Mouse (Mus musculus): ENCODE data around the gene Ctla4.

The Ctla4 gene

DNA sequence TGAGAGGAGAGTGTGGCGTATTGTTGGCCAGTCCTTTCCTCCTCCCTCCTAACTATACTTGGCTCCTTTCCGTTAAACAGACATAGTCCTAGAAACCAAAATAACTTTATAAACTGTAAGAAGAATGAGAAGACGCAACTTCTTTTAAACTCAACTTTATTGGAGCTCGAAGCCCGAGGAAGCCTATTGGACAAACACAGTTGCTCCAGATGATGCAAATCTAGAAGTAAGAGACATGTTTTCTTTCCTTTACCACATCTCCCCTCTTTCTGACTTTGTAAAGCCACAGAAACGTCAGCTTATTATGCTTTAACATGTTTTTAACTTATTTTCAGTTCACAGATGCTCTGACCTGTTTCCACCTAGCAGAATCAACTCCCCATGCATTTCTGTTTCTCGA, at the start of gene Ctla4:
TSS of gene Ctla4 (plus strand) at position 20 of the 400 bp plus-strand sequence.
- DNase-seq: no peak

DNA sequence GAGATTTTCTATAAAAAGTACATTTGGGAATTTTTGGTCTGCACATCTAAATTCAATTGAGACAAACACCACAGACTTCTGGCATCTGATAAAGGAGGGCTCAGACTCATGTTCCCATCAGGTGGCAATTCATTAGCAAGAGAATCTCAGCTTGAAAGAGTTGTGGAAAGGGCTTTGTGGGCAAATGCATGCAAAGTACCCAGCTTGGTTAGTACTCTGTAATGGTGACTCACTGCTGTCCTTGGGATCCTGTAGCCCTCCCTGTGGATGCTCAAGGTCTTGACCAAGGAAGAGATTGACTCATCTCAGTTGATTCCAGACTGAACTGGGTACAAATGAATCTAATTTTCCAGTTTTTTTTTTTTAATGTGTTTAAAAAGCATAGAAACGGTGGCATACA, 47.6 kb upstream of the Ctla4 start:
- no peak for DNase-seq

DNA sequence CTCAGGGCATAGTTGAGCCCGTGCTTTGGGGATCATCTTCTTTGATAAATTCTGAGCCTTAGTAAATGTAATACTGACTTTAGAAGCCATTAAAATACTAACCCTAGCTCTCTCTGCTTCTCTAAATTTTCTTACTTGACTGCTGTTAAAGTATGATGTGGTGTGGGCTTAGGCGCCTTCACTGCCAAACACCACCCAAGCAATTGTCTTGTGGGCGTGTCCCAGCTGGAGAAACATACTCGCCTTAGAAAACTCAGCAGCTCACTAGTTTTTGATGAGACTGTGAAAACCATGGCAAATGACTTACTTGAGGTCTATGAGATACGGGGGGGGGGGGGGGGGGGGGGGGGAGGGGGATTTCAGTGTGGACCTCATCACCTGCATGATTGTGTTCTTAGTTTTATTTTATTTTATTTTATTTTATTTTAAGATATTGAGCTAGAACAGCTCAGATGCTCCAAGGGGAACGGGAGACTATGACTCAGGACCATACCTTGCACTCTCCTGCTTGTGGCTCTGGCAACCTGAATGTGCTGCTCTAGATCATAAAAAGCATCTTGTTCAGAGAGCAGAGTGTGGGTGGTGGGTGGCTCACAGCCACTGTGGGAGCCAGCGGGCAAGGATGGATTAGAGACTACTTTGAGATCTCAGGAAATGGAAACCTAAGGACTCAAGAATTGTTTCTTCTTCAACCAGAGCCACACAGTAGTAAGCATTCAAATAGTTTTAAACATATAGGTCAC, 41.3 kb upstream of the Ctla4 start:
- DNase-seq: no peak

DNA sequence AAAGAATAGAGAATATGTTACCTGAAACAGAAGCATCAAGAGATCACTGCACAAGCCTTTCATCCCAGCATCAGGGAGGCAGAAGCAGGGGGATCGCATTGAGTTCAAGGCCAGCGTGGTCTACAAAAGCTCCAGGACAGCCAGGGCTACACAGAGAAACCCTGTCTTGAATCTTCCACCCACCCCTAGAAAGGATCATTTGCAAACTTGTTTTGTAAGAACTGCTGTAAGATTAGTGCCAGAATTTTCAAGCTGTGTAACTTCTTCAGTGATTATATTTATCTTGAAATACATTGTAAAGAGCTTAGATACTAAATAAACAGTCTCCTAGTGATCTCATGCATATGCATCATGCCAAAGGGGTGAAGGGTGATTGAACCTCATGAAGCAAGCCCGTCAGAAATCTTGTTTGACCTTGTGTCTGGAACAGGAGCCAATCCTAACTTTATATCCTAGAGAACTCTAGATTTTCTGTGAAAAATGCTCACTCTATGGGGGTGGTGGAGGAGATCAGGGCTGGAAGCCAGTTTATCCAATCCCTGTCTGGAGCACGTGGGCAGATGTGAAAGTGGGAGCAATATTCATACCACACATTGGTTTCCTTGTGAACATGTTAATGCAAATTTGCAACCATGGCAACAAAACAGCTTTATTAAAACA, 40.1 kb upstream of the Ctla4 start:
- no peak for DNase-seq

DNA sequence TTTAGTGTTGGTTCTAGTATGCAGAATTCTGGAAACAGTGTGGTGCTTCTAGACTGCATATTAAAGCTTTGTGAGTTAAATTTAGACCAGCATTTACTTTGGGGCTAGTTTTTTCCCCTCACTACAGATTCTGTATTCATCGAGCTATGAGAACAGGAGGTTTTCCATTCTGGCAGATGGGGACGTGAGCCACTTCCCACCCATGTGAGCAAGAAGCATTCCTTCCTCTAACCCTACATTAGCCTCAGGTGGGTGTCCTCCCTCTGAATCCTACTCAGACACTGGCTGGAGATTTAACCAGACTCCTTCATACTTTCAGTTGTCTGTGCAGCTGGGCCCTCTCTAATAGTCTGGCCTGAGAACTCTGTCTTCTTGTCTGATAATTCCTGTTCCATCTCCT, 37.7 kb upstream of the Ctla4 start:
- no peak for DNase-seq

GRCm38 (mm10) chr1:60849816-60850215, 37.0 kb upstream of the Ctla4 start:
- DNase-seq: no peak

DNA sequence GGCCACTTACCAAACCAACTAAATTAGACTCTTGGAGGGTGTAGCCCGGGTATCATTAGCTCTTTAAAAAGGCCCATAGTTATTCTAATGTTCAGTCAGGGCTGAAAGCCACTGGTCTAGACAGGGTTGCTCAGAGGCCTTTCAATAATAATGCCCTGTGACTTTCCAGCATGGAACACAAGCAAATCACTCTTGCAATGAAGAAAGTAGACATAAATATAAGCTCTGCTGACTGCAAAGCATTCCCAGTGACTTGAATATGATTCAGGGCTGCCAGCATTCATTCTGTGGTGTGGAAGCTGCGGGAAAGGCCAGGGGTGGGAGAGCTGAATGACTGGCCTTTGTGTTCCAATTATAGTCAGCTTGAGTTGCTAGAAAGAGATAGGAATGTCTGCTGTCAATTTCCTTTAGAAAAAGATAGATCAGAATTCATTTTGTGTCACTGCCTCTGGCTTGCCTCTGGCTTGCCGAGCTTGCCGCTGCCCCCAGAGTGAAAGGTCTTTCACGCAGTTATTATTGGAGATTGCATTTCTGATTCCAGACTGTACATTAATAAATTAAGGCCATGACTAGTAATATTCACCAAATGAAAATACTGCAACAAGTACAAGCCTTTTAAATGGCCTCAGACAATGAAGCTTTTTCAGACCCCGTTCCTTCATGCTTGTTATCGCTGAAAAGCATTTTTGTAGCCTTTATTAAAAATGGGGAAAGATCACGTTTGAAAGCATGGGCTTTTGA, 35.6 kb upstream of the Ctla4 start:
- DNase-seq: no peak

GRCm38 (mm10) chr1:60852075-60852769, 34.6 kb upstream of the Ctla4 start:
- DNase-seq: no peak

GRCm38 (mm10) chr1:60852770-60853147, 34.0 kb upstream of the Ctla4 start:
- DNase-seq: no peak

DNA sequence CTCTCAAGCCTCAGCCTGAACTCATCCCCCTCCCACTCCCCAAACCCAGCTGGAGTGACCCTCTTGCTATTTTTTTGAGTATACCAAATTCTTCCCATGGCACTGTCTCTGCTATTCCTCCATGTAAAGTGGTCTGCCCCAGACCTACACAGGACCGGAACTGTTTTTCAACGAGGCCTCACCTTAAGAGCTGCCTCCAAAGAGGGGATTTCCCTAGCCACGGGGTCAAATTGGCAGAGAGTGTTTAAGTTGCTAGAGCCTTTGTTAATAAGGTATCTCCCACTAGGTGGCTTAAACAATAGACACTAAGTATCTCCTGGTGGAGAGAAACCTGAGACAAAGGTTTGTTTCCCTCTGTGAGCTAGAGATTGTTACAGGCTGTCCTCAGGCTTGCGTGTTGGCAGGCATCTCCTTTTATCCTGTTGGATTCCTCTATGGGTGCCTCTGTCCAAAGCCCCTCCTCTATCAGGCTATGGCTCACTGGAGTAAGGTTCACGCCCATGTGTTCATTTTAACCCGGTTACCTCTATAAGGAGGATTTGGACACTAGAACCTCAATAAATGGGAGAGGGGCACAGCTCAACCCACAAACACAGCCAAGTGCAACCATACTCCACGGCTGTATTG, 33.4 kb upstream of the Ctla4 start:
- no peak for DNase-seq

DNA sequence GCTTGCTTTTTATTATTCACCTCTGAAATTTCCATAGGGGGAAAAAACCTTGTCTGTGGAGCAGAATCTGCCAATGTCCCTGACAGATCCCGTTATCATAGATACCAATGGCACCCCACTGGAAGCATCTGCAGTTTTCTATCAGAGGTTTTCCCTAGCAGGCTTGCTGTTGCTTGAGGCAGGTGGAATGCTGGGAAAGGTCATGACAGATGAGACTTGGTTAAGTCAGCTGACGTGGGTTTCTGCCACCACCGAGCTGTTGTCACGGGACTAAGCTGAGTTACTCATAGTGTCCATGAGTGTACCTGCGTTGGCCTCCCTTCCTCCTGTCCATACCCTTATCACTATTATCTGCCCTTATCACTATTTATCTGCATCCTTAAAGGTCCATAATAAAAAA, 32.8 kb upstream of the Ctla4 start:
- DNase-seq: no peak

GRCm38 (mm10) chr1:60857351-60858220, 29.2 kb upstream of the Ctla4 start:
- no peak for DNase-seq

DNA sequence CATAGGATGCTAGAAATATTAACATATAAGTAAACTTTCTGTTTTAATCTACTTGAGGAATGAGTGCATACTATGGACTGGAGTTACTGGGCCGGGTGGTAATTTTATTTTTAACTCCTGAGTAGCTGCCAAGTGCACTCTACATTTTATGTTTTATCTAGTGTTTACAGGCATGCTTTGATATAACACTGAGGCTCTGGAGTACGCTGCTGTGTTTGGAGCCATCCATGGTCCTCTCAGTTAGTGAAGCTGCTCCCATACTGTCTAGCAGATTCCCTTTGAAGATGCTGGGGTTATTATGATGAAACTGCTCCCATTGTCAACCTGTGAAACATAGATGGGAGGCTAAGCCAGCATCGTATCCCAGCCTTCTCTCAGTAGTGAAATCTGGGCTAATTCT, 27.6 kb upstream of the Ctla4 start:
- no peak for DNase-seq

GRCm38 (mm10) chr1:60859842-60860241, 27.0 kb upstream of the Ctla4 start:
- DNase-seq: no peak

DNA sequence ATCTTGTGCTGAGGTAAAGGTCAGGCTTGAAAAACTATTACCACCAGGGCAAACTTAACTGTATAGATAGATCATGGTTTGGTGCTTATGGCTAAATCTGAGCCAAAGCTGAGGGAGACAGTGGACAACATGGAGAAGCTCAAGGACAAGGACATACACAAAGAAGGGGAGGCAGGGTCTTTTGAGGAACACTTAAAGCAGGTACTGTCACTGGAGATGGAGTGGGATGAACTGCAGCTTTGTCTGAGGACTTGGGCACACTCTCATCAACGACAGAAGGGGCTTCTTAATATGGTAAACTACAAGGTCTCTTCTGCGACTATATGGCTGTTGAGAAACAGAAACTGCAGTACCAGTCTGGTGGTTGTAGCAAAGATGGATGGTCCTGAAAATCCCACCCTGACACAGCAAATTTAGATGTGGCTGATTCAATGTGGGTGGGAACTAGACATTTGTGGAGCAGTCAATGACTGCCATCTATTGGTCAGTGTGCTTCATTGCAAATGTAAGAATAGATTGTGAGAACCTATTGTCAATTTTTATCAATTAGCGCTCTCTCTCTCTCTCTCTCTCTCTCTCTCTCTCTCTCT, 26.3 kb upstream of the Ctla4 start:
- DNase-seq: peak in 1 of 2 experiments; percentile 23

DNA sequence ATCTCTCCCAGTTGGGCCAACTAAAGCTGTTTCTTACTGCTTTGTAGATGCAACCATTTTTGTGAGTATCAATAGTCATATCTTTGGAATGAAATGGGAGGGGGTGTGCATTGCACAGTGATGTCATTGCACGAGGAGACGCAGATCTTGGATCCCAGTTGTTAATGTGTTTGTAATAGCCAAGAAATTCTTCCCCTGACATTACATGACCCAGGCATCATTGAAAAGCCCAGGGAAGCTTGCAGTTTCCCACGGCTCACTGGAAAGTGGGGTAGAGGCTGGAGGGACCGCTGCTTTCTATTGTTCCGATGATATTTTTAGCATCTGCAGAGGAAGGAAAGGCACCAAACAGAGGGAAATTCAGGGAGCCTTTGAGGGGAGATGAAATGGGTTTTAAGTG, 25.8 kb upstream of the Ctla4 start:
- DNase-seq: peak in 1 of 2 experiments; percentile 18

- DNase-seq: no peak
Observed at GRCm38 (mm10) chr1:60861431-60861830, 25.4 kb upstream of the Ctla4 start.

GRCm38 (mm10) chr1:60862510-60862909, 24.3 kb upstream of the Ctla4 start:
- no peak for DNase-seq

DNA sequence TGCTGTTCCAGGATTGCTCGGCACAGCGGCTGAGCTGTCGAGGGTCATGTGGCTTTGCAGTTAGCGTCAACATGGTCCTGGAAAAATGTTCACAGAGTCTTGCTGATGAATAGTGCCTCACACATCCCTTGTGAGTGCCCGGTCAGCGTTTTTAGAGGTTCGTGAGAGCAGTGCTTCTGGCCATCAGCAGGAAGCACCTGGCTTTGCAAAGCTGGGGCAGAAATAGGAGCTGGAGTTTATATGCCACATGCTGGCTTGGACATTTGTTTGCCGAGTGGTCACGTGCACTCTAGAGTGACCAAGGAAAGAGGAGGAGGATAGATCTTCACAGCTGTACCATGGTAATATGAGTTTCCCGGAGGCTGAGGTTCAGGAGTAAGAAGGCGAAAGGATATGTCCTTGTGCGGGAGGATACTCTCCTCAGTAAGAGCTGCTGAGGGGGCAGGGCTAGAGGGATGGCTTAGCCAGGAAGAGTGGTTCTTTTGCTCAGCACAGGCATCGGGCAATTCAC, 23.8 kb upstream of the Ctla4 start:
- DNase-seq: no peak

- DNase-seq: no peak
Observed at GRCm38 (mm10) chr1:60863701-60864100, 23.1 kb upstream of the Ctla4 start.

DNA sequence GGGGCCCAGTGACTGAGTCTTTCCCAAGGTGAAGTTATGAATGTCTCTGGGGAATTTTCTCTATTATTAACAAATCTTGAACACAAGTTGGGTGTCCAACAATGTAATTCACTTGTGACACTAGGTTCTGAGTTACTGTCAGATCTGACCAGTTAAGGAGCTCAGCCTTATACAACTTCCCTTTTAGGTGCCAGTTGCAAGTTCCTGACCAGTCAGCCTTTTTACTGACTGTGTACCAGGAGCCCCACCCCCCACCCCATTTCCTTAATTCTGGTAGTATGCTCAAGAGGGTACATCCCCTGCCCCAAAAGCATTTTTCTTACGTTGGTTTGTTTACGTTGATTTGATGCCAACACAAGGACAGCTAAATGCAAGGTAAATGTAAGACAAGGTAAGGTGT, 21.6 kb upstream of the Ctla4 start:
- no peak for DNase-seq

Measured in cerebellum, postnatal 36 days (tissue).